Mouse (Mus musculus): ENCODE data around the gene Impdh1. TPM values are rescaled to one million over a fixed set of nuclear protein-coding genes. Genes with fewer than 3 reads are reported as not detected.

Impdh1 gene
- polyA plus RNA-seq (2014; fragmentation: Illumina TruSeq; extraction: RNeasy Lipid Tissue Mini Kit (QIAGEN cat#74804); ENCODE audit: low read depth, low replicate concordance) = 2.3 TPM

GRCm38 (mm10) chr6:29215881-29216501 is at the start of gene Impdh1:
Impdh1 (minus strand) TSS chr6:29216364.

GRCm38 (mm10) chr6:29178888-29179658 is 37.1 kb downstream of the Impdh1 start, which contains the start of gene Prrt4:
Prrt4 (minus strand) TSS chr6:29179584.

GRCm38 (mm10) chr6:29164314-29165244 is 51.6 kb downstream of the Impdh1 start, which contains the start of gene Rbm28:
Rbm28 (minus strand) TSS chr6:29165006.

Other genes starting within 250 kb of the Impdh1 start
- gene Lep, start 156.1 kb downstream of the Impdh1 start, polyA plus RNA-seq (2014; fragmentation: Illumina TruSeq; extraction: RNeasy Lipid Tissue Mini Kit (QIAGEN cat#74804); ENCODE audit: low read depth, low replicate concordance) = not detected
- gene Rbm28, start 51.4 kb downstream of the Impdh1 start, polyA plus RNA-seq (2014; fragmentation: Illumina TruSeq; extraction: RNeasy Lipid Tissue Mini Kit (QIAGEN cat#74804); ENCODE audit: low read depth, low replicate concordance) = 28.4 TPM
- not detected for gene Prrt4, start 36.8 kb downstream of the Impdh1 start, polyA plus RNA-seq (2014; fragmentation: Illumina TruSeq; extraction: RNeasy Lipid Tissue Mini Kit (QIAGEN cat#74804); ENCODE audit: low read depth, low replicate concordance)
- gene Hilpda, start 56.1 kb upstream of the Impdh1 start, polyA plus RNA-seq (2014; fragmentation: Illumina TruSeq; extraction: RNeasy Lipid Tissue Mini Kit (QIAGEN cat#74804); ENCODE audit: low read depth, low replicate concordance) = 3.1 TPM
- gene Fam71f2, start 63.2 kb upstream of the Impdh1 start, polyA plus RNA-seq (2014; fragmentation: Illumina TruSeq; extraction: RNeasy Lipid Tissue Mini Kit (QIAGEN cat#74804); ENCODE audit: low read depth, low replicate concordance) = not detected
- gene Fam71f1, start 102.8 kb upstream of the Impdh1 start, polyA plus RNA-seq (2014; fragmentation: Illumina TruSeq; extraction: RNeasy Lipid Tissue Mini Kit (QIAGEN cat#74804); ENCODE audit: low read depth, low replicate concordance) = not detected
- 197 TPM for gene Calu, start 131.7 kb upstream of the Impdh1 start, polyA plus RNA-seq (2014; fragmentation: Illumina TruSeq; extraction: RNeasy Lipid Tissue Mini Kit (QIAGEN cat#74804); ENCODE audit: low read depth, low replicate concordance)
- not detected for gene Opn1sw, start 172.1 kb upstream of the Impdh1 start, polyA plus RNA-seq (2014; fragmentation: Illumina TruSeq; extraction: RNeasy Lipid Tissue Mini Kit (QIAGEN cat#74804); ENCODE audit: low read depth, low replicate concordance)
- 0.24 TPM for gene Ccdc136, start 179.9 kb upstream of the Impdh1 start, polyA plus RNA-seq (2014; fragmentation: Illumina TruSeq; extraction: RNeasy Lipid Tissue Mini Kit (QIAGEN cat#74804); ENCODE audit: low read depth, low replicate concordance)
- not detected for gene Flnc, start 216.9 kb upstream of the Impdh1 start, polyA plus RNA-seq (2014; fragmentation: Illumina TruSeq; extraction: RNeasy Lipid Tissue Mini Kit (QIAGEN cat#74804); ENCODE audit: low read depth, low replicate concordance)